Mouse (Mus musculus) gastrocnemius, postnatal 10 days (tissue): ENCODE results near the gene Cryba2. TPM values are rescaled to one million over a fixed set of nuclear protein-coding genes. Genes with fewer than 3 reads are reported as not detected.
A peak's percentile ranks its signal among the peaks of the same experiment; 100 is the strongest.

Experiments
- DNase-seq: peaks from one replicate; pipeline ENCODE4 v3.0.0; 2021; ENCODE audit warnings: mixed read lengths
- total RNA-seq, 2 experiments: library from RNA; stranded (reverse); gene quantifications; 2 replicates each; pipeline ENCODE4 v1.2.3; 2021

The Cryba2 gene
- total RNA-seq, 2 experiments from 2014 or later = not detected

DNA sequence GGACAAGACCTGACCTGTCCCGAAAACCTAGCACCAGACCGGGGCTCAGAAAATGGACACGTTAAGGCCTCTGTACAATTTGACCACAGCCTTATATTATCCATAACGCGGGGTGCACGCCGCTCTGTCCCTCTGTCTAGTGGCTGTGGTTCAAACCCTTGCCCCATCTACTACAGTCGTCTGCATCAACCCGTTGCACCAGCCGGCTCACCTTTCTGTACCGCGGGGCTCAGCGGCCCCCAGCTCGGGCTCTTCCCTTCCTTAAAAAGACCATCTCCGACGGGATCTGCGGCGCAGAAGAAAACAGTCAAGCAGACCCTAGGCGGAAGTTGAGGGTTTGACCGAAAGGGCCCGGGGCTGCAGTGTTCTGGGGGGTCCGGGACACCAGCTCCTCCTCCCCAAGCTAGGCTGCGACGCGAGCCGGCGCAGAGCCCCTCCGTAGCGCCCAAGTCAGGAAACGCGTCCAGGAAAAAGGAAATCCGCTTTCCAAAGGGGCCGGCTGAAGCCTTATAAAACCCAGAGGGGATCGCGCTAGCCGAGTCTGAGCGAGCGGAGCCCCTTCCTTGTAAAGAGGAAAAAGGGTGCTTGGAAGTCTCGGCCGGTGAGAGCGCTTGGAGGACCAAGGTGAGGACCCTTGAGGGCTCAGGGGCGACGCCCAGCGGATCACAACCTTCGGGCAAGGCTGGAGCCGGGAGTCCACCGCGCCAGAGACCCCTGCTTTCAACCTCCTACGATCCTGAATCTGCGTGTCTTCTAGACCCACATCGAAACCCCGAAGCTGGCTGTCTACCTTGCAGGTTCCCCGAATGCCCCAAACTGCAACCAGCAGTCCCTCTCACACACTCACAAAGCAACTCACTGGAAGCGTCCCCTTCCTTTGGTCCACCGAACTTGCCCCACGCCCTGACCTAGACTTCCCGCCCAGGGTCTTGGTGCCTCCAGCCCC lies 8.5 kb downstream of the Cryba2 start:
- no peak for DNase-seq

DNA sequence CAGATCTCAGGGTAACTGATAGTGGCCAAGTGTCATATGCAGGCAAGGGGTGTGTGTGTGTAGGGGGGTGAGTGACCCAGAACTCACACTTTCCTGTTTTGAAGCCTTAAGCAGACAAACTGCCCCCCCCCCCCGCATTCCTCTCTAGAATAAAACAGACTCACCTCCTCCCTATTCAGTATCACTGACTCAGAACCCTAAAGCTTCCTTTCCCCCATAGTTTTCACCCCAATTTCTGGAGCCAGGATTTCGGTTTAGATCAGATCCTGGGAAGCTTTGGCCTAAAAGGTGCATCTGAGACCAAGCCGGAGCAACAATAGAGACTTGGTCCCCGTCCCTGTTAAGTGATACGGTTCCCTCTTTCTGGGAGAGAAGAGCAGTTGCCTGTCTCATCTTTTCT lies 9.5 kb downstream of the Cryba2 start:
- DNase-seq = no peak

DNA sequence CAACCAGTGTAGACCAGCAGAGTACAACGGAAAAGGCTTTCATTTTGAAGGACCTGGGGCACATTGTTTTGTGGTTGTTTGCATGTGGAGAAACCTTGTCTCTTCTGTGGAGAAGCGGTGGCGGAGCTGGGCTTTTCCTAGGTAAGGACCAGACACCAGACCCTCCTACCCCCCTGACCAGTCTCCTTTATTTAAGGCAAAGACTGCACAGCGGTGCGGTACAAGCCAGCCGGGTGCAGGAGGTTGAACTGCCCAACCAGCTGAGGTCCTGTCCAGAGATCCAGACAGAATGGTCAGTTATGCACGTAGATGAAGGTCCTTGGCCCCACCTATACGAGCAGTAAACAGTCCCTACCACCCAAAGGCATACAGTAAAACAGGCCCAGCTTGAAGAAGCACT lies 10.1 kb downstream of the Cryba2 start:
- DNase-seq = no peak

DNA sequence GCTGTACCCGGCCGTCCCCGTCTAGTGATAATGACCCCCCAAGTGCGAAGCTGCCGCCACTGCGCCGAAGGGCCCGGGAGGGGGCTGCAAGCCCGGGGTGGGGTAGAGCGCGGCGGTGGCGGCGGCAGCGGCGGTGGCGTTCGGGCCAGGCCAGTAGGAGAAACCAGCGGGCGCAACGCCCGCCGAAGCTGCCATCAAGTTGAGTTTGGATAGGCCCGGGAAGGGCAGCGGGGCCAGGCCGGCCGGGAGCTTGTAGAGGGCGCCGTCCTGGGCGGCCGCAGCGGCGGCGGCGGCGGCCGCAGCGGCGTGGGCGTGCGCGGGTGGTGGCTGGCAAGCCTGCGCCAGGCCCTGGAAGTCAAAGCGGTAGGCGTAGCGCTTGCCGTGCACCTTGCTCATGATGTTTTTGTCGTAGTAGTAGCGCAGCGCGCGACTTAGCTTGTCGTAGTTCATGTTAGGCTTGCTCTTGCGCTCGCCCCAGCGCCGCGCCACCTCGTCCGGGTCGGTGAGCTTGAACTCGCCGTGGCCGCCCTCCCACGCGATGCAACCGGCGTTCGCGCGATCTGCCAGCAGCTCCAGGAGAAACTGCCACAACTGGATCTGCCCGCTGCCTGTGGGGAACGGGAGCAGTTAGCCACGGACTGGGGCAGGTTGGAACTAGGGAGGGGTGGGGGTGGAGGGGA lies 10.7 kb downstream of the Cryba2 start:
- no peak for DNase-seq

DNA sequence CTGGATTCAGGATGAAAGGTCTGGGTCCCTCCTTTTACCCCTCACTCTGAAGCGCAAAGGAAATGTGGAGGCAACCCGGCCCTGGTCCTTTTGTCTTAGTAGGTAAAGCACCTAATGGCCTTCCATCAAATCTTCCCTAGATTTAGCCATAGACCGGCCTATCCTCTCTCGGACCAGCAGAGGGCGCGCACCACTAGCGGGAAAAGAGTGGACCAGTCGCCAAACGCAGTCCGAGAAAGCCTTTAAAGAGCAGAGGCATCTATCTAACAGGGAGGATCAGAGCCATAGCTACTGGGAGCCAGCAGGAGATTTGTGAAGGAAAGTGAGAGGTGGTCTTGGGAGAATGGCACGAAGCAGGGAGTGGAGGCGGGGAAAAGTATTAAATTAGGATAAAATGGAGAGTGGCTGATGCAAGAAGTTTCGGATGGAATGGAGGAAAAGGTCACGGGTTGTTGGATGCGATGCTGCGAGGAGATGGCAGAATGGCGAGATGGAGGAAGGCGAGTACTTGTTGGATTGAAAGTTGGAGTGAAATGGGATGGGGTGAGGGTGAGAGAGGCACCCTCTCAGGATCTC lies 12.1 kb downstream of the Cryba2 start:
- DNase-seq = peak; percentile 74

DNA sequence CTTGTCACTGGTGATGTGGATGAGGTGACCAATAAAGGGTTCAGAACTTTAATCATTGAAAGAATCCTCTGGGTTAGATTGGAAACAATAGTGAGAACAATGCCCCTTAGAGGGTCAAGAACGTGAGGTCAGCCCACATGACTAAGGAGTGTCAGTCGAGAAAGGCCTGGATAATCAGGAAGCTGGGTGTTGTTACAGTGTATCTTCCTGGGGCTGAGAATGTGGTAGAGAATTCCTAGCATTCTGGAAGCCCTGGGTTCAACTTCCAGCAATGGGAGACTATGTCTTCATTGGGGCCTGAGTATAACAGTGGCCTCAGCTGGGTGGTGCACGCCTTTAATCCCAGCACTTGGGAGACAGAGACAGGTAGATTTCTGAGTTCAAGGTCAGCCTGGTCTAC lies 15.7 kb downstream of the Cryba2 start:
- no peak for DNase-seq

DNA sequence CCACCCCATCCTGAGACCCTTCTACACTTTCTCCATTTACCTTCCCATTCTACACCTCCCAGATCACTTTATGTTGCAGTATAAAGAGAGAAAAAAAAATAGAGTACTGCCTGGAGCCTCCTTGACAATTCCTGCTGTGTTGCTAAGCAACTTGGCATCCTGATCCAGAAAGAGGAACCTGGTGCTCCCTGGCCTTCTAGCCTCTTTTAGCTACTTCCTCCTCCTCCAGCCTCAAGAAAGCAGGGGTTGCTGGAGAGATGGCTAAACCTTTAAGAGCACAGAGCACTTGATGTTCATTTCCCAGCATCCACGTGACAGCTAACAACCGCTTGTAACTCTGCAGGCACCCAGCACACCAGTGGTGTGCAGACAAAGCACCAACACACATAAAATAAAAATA lies 20.7 kb downstream of the Cryba2 start:
- DNase-seq = no peak

DNA sequence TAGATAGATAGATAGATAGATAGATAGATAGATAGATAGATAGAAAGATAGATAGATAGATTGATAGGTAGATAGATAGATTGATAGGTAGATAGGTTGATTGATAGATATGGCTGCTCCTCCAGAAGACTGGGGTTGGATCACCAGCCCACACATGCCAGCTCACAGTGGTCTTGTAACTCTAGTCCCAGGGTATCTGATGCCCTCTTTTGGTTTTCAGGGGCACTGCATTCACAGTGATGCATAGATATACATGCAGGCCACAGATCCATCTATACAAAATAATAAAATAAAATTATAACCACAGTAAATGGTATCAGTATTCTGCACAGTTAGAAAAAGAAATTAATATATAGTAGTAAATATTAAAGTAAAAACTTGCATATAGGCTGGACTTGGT lies 31.2 kb downstream of the Cryba2 start:
- no peak for DNase-seq

DNA sequence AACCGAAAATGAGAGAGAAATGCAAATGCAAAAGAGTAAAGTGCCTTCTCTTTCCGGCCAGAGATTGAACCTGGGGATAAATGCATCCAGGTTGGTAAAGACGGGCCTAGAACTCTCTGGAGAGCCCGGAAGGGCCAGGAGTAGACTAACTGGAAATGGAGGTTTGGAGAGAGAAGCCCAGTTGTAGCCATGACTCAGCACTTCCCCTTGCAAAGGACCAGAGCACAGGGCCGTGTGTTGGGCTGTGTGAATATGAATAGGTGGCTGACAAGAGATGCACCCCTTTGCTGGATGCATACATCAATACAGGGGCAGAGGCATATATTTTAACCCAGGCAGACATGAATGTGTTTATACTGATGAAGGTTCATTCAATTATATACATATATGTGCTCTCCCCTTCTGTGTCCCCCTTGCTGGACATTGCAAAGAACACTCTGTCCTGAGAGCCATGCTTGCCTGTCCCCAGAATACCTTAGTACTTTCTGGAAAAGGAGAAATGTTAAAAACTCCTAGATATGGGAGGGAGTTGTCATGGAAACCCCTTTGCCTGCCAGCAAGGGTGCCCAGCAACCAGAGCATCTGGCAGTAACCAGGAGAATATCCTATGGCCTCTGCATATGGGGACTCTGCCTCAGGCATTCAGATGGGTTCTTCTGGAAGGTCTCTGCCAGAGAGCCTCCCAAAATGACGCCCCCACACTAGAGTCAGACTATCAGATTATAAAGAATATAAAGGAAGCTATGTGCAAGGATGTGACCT lies 33.5 kb downstream of the Cryba2 start:
- DNase-seq = no peak

DNA sequence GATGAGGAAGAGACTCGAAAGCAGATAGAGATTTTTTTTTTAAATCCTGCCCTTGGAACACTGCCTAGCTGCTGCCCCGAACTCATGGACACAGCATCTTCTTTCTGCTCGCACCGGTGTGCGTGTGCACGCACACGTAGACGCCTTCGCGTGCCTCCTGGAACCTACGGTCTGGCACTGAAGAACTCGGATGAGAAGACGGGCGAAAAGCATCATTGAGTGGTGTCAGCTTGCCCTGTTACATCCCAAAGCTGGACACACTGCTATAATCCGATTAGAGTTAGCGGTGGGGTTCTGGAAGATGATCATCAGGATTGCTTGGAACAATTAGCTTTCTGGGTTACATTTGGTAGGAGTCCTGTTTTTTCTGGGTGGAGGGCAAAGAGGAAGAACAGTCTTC lies 34.1 kb downstream of the Cryba2 start:
- no peak for DNase-seq

DNA sequence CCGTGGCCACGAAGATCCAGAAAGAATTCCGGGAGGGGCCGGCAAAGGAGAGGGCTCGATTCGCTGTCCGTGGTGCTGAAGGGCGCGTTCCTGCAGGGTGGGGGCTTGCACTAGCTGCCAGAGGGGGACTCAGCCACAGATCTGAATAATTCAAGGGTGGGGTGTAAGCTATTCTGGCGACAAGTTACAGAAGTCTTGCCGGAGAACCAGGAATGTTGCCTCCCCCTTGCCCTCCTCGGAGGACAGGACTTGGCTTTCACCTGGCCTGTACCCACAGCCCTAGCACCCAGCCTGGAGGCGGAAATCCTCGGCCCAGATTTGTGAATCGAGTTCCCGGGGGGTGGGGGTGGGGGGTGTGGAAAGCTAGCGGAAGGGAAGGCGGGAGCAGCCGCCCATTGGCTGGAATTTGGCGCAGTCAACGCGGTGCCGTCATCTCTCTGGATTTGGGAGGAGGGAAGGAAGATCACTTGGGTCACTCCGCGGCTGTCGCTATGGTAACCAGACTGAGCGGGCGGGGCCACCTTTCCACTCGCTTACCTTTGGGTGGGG lies 34.7 kb downstream of the Cryba2 start:
- peak; percentile 78 for DNase-seq

DNA sequence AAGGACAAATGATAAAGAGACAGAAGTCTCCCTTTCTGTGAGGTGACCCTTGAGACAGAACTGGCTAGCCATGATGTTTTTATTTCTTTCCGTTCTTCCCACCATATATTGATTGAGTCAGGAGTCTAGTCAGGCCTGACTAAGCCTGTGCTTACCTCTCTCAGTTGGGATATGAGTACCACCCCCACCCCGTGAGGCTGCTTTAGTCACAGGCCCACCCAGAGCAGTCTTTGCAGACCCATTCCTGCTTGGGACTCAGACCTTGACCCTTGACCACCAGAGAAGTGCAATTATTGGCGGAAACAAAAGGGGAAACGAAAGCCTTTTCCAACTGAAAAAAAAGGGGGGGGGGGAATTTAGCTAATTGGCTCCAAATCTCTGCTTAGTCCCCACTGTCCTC lies 35.3 kb downstream of the Cryba2 start:
- no peak for DNase-seq

DNA sequence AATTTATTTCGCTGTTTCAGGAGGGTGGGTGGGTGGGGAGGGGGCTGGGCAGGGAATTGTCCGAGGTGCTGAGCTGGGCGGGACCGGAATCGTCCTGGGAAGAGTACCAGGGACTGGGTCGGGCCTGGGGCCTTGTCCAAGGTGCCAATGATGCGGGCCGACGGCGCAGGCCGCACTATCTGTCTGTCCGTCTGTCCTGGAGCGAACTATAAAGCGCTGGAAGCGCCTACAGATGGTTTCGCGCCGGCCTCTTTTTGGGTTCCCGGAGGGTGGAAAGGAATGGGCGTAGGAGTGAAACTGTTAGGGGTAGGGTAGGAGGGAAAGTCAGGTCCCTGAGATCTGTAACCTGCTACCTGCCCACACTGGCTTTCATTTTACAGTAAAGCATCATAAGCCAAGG lies 35.7 kb downstream of the Cryba2 start:
- DNase-seq = no peak

DNA sequence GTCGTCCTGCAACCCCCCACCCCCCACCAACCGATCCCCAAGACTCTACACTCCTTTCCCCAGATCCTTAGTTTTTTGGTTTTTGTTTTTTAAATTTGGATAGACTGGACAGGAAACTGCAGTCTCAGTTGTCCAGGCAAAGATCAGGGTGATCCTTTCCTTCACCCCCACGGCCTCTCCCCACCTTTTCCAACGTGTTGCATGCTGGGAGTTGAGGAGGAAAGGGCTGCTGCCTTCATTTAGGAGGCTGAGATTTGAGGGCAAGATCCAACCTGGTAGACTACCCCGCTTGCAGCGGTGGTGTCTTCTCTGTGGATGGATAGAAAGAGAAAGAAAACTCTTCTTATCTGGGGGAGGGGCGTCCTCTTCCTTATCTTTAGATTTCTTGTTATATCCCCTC lies 36.2 kb downstream of the Cryba2 start:
- no peak for DNase-seq

DNA sequence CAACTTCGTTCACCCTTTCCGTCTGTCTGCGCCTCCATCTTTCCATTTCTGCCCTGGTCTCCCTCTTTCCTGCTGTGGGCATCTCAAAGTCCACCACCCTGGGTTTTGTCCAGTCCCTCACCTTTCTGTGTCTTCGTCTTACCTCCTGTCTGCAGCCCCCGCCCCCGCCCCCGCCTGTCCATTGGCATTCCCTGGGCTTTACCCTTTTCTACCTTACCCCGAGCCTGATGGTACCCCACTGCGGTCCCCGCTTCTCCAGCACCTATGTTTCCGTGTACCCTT lies 36.6 kb downstream of the Cryba2 start:
- no peak for DNase-seq

DNA sequence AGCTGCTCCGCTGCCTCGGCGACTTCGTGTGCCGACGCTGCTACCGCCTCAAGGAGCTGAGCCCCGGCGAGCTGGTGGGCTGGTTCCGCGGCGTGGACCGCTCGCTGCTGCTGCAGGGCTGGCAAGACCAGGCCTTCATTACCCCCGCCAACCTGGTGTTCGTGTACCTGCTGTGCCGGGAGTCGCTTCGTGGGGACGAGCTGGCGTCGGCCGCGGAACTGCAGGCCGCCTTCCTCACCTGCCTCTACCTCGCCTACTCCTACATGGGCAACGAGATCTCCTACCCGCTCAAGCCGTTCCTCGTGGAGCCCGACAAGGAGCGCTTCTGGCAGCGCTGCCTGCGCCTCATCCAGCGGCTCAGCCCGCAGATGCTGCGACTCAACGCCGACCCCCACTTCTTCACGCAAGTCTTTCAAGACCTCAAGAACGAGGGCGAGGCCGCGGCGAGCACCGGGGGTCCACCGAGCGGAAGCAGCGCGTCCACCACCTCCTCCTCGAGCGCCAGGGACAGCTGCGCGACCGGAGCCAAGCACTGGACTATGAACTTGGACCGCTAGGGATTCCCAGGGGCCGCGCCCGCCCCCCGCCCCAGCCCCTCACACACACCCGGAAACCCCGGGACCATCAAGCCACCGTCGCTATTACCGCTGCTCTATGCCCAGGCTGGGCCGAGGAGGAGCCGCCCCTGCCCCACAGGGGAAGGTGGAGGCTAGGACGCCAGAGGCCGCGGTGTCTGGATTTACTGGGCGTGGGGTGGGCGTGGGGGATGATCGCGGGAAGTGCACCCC lies 37.1 kb downstream of the Cryba2 start:
- DNase-seq = peak; percentile 22

DNA sequence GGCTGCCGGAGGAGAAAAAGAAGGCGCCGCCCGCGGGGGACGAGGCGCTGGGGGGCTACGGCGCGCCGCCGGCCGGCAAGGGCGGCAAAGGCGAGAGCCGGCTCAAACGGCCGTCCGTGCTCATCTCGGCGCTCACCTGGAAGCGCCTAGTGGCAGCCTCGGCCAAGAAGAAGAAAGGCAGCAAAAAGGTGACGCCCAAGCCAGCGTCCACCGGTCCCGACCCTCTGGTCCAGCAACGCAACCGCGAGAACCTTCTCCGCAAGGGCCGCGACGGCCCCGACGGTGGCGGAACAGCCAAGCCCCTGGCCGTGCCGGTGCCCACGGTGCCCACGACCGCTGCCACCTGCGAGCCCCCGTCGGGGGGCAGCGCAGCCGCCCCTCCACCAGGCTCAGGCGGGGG lies 37.8 kb downstream of the Cryba2 start:
- peak; percentile 18 for DNase-seq

DNA sequence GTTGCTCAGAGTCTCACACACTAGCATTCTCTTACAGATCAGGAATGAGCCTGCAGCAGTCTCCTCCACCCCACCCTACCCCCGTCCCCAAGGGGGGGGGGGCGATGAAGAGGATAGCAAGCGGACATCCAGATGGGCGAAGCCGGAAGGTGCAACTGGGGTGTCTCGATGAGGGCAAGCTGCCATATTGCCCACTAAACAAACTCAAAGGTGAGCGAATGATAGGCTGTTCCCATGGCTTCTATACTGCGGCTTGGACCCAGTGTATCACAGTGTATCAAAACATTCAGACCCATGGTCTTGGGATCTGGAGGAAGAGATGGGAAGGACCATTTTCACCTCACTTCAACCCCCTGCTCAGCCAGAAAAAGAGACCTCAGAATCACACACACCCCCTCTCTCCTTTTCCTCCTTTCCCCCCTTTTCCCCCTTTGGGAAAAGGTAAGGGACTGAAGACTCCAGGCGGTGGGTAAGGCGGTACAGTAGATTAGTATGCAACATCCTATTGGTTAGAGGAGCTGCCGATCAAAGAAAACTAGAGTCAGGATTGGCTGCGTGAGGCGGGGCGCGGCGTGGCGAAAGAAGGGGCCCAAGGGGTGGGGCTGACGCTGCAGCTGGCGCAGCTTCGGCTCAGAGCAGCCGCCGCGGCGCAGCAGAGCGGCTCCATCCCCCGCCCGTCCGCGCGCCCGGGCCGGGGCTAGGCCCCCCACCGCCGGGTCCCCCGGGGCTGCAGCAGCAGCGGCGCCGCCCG lies 38.5 kb downstream of the Cryba2 start, which contains the start of gene Cdk5r2:
TSS of gene Cdk5r2 (plus strand) at position 629 of the 751 bp plus-strand sequence.
- peak; percentile 80 for DNase-seq

DNA sequence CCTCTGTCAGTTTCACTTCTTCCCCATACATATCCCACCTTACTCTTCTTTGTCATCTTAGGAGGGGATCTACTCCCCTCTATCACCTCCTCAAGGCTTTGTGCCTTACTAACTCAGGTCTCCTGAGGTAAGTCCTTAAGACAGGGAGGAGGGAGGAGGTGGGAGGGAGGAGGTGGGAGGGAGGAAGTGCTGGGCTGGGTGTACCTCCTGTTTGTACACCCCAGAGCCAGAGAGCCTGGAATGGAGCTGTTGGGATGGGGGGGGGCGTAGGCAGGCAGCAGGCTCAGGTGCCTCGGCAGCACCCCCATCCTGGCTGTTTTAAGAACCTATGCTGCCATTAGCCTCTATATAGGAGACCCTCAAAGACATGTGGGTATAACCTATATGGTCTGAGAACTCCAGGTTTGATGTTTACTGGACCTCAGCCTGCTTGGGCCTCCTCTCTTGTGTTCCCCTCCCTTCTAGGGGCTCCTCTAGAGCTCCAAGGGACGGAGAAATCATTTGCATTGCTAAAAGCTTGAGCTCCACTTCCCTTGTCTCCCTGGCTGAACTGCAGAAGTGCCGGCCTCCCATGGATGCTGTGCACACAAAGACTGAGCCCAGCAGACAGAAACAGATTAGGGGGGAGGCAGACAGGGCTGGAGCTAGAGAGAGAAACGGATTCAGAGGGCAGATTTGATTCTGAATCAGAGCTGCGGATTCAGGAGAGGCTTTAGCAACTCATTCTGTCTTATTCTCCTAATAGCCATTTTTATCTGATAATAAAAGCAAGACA lies 41.8 kb downstream of the Cryba2 start:
- DNase-seq = no peak

DNA sequence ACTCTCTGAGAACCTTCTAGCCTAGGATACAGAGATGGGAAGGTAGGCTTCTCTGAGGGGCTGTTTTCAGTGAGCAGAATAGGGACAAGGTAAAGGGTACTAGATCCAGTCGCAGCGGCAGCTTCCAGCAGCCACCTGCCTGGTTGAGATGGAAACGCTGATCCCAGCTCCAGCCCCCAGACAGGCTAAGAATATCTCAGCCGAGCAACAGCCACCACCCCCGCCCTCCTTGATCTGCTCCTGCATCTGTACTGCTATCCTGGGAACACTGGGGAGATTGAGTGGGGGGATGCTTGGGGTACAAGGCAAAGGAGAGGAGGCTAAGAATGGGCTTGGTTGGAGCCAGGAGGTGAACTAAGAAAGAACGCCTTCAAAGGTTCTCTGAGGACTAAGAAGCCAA lies 42.7 kb downstream of the Cryba2 start:
- no peak for DNase-seq
